Mouse (Mus musculus) right cerebral cortex, postnatal 25 days (tissue): Measurements from ENCODE around the gene Zfp316.

Experiments
- DNase-seq: peaks from one replicate; pipeline ENCODE4 v3.0.0; 2022

Zfp316 gene

GRCm38 (mm10) chr5:143275761-143276160 lies 5.9 kb upstream of the Zfp316 start:
- DNase-seq: no peak

GRCm38 (mm10) chr5:143272540-143273330 lies 2.9 kb upstream of the Zfp316 start:
- no peak for DNase-seq

GRCm38 (mm10) chr5:143272108-143272507 lies 2.3 kb upstream of the Zfp316 start:
- no peak for DNase-seq

GRCm38 (mm10) chr5:143271642-143272041 lies 1.8 kb upstream of the Zfp316 start:
- DNase-seq: no peak

GRCm38 (mm10) chr5:143270151-143270519 lies 313 bp upstream of the Zfp316 start:
- no peak for DNase-seq

GRCm38 (mm10) chr5:143268985-143269362 lies 848 bp downstream of the Zfp316 start:
- DNase-seq: no peak

- DNase-seq: no peak
These were observed 3.0 kb downstream of the Zfp316 start for GRCm38 (mm10) chr5:143266794-143267193.

GRCm38 (mm10) chr5:143265409-143265808 lies 4.4 kb downstream of the Zfp316 start:
- DNase-seq: no peak

GRCm38 (mm10) chr5:143264689-143265088 lies 5.1 kb downstream of the Zfp316 start:
- no peak for DNase-seq

- peak; percentile 38 for DNase-seq
These were observed 8.2 kb downstream of the Zfp316 start for GRCm38 (mm10) chr5:143261636-143262035.

GRCm38 (mm10) chr5:143255802-143256201 lies 14.0 kb downstream of the Zfp316 start:
- no peak for DNase-seq

GRCm38 (mm10) chr5:143255131-143255519 lies 14.7 kb downstream of the Zfp316 start:
- no peak for DNase-seq

- DNase-seq: peak; percentile 36
These were observed 15.2 kb downstream of the Zfp316 start for GRCm38 (mm10) chr5:143254487-143255130.

- peak; percentile 68 for DNase-seq
These were observed 15.8 kb downstream of the Zfp316 start for GRCm38 (mm10) chr5:143253881-143254486.

GRCm38 (mm10) chr5:143253186-143253880 lies 16.5 kb downstream of the Zfp316 start:
- peak; percentile 55 for DNase-seq

GRCm38 (mm10) chr5:143252791-143253185 lies 17.0 kb downstream of the Zfp316 start:
- DNase-seq: no peak

- DNase-seq: no peak
These were observed 17.8 kb downstream of the Zfp316 start for GRCm38 (mm10) chr5:143252039-143252438.

- DNase-seq: no peak
These were observed 24.9 kb downstream of the Zfp316 start for GRCm38 (mm10) chr5:143244926-143245325.

- DNase-seq: no peak
These were observed 33.8 kb downstream of the Zfp316 start for GRCm38 (mm10) chr5:143236036-143236435.

GRCm38 (mm10) chr5:143235028-143235693 lies 34.7 kb downstream of the Zfp316 start, which contains the start of gene Zfp12:
Gene Zfp12, plus strand, starts transcription at chr5:143235163.
- peak; percentile 97 for DNase-seq

GRCm38 (mm10) chr5:143226790-143227189 lies 43.0 kb downstream of the Zfp316 start, which contains the start of gene Spdye4a:
Gene Spdye4a, minus strand, starts transcription at chr5:143226890.
- no peak for DNase-seq

GRCm38 (mm10) chr5:143222287-143222686 lies 47.5 kb downstream of the Zfp316 start:
- DNase-seq: no peak

- DNase-seq: no peak
These were observed 48.8 kb downstream of the Zfp316 start for GRCm38 (mm10) chr5:143220996-143221395.
